Mouse (Mus musculus): ENCODE results near the gene Hist1h2ah. TPM values are rescaled to one million over a fixed set of nuclear protein-coding genes. Genes with fewer than 3 reads are reported as not detected.
A peak's percentile ranks its signal among the peaks of the same experiment; 100 is the strongest.

Gene Hist1h2ah
- total and polyA plus RNA-seq, 3 experiments, result 2.3 to 628 (median 8.1) TPM

DNA sequence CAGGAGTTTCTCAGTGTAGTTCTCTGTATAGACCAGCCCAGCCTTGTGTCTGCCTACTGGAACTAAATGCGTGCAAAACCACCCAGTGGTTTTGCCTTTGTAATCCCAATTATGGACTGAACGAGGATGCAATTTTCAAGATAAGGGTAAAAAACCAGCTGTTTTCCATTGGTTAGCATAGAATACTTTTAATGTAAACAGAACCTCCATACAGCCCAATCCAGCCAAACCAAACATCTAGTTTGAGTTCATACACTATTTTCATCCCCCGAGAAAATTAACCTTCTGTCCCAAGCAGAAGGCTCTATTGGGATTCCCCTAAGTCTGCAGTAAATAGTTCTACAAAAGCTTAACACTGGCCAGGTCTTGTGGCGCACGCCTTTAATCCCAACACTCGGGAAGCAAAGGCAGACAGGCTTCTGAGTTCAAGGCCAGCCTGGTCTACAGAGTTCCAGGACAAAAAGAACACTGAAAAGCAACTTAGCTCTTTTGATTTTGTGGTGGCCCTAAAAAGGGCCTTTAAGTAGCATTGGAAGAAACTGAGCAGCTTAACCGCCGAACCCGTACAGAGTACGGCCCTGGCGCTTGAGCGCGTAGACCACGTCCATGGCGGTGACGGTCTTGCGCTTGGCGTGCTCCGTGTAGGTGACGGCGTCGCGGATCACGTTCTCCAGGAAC lies 5.2 kb upstream of the Hist1h2ah start (continued):
- TF ChIP-seq ELF1 (IDR thresholded peaks at IDR 0.05; ENCODE audit: low read depth, low read length) (no peak), BHLHE40 (IDR thresholded peaks at IDR 0.05; ENCODE audit: low read depth, low read length) (no peak; the same call in 1 of the 2 replicates), EP300 (IDR thresholded peaks at IDR 0.05; ENCODE audit: low read length) (no peak), TCF12 (IDR thresholded peaks at IDR 0.05; ENCODE audit: low read depth, low read length) (0 out of 2 replicates have a peak, but pooled peaks have one; percentile 1), USF1 (IDR thresholded peaks at IDR 0.05; ENCODE audit: low read depth, low read length) (no peak), TBP (conservative IDR thresholded peaks at IDR 0.05; ENCODE audit: low read depth, low read length) (peak; percentile 87), ZC3H11A (IDR thresholded peaks at IDR 0.05; ENCODE audit: low read depth, low read length) (no peak), MXI1 (IDR thresholded peaks at IDR 0.05; ENCODE audit: low read depth, low read length) (peak; percentile 83; the same call in 1 of the 2 replicates), CHD2 (IDR thresholded peaks at IDR 0.05; ENCODE audit: low read length) (peak; percentile 79), ZKSCAN1 (IDR thresholded peaks at IDR 0.05; ENCODE audit: borderline replicate concordance, low read depth, low read length) (no peak), KAT2A (IDR thresholded peaks at IDR 0.05; ENCODE audit: insufficient replicate concordance, low read length) (0 out of 2 replicates have a peak, but pooled peaks have one; percentile 53), JUND (conservative IDR thresholded peaks at IDR 0.05; ENCODE audit: low read depth, low read length) (no peak; the same call in 1 of the 2 replicates), CTCF (conservative IDR thresholded peaks at IDR 0.05 in 1 of 2, IDR thresholded peaks at IDR 0.05 in 1 of 2; ENCODE audit: low read depth in 2 of 2, low read length in 2 of 2) (no peak), MAZ (IDR thresholded peaks at IDR 0.05; ENCODE audit: low read depth, low read length) (no peak), MAFK (IDR thresholded peaks at IDR 0.05; ENCODE audit: insufficient replicate concordance, low read length) (peak; percentile 54; the same call in 1 of the 2 replicates), RCOR1 (conservative IDR thresholded peaks at IDR 0.05; ENCODE audit: low read depth, low read length) (peak; percentile 32), HCFC1 (IDR thresholded peaks at IDR 0.05; ENCODE audit: low read depth, low read length) (peak; percentile 40), JUN (IDR thresholded peaks at IDR 0.05; ENCODE audit: insufficient read depth, low read depth, low read length) (no peak)

DNA sequence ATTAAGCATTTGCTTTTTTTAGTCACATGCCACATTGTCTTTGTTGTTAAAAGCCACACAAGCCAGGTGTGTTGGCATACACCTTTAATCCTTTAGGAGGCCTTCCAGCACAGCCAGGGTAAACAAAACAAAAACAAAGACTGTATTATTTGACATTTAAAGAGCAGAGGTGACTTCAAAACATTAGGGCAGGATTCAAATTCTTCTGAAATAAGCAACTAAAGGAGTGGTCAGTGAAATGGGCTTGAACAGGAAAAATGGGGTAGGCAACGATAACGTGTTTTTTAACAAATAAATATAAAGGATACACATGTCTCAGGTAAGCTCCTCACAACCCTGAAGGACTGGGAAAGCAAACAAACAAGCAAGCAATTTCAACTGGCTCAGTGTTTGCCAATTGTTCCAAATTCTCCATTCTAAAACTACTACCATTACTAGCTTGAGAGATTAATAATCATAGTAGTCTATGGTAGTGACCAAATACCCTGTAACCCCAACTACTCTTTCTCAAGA lies 4.6 kb upstream of the Hist1h2ah start:
- TF ChIP-seq CHD2 (IDR thresholded peaks at IDR 0.05; ENCODE audit: low read length) (no peak), PAX5 (IDR thresholded peaks at IDR 0.05; ENCODE audit: low read length) (no peak), JUN (IDR thresholded peaks at IDR 0.05; ENCODE audit: insufficient read depth, low read depth, low read length) (no peak), SMC3 (IDR thresholded peaks at IDR 0.05; ENCODE audit: low read depth, low read length) (no peak), MXI1 (IDR thresholded peaks at IDR 0.05; ENCODE audit: low read depth, low read length) (peak; percentile 1; the same call in 1 of the 2 replicates), TCF12 (IDR thresholded peaks at IDR 0.05; ENCODE audit: low read depth, low read length) (0 out of 2 replicates have a peak, but pooled peaks have one; percentile 6), GABPA (IDR thresholded peaks at IDR 0.05; ENCODE audit: insufficient replicate concordance, low read depth, low read length) (no peak), MYC (IDR thresholded peaks at IDR 0.05; ENCODE audit: low read depth, low read length) (0 out of 2 replicates have a peak, but pooled peaks have one; percentile 19), ZNF384 (IDR thresholded peaks at IDR 0.05; ENCODE audit: low read depth, low read length) (no peak), TBP (conservative IDR thresholded peaks at IDR 0.05; ENCODE audit: low read depth, low read length) (no peak)
- Histone ChIP-seq H3K27ac (ENCODE audit: insufficient read depth, low read depth) (peak overlapping the region; percentile 96), H3K9ac (ENCODE audit: insufficient read depth, low read depth) (peak overlapping the region; percentile 81), H3K9me3 (replicated peaks; ENCODE audit: low read length) (no peaks in the 10 kb centered on the region), H3K36me3 (replicated peaks in 1 of 2; ENCODE audit: control insufficient read depth in 1 of 2, insufficient read depth in 1 of 2, low read length in 1 of 2) (no peaks in the 10 kb centered on the region), H3K4me2 (ENCODE audit: insufficient read depth, low read depth, poor library complexity, severe bottlenecking) (peak overlapping the region; percentile 96), H3K27me3 (replicated peaks) (no peaks in the 10 kb centered on the region), H3K4me3 (replicated peaks in 1 of 3; ENCODE audit: low read depth in 2 of 3, low read length in 2 of 3, poor library complexity in 1 of 3) (peak overlapping the region; percentile 36 to 67 (median 41)), H3K4me1 (ENCODE audit: control insufficient read depth in 1 of 2, insufficient read depth in 2 of 2) (peaks cover 0 to 31% of the 10 kb centered on the region in 2 experiments; a peak in 2 of 4 replicates), H3K79me2 (replicated peaks; ENCODE audit: control insufficient read depth, extremely low read depth, insufficient read depth, poor library complexity, severe bottlenecking) (no peaks in the 10 kb centered on the region)
- dilution Hi-C loops (cut with MboI; ENCODE audit: extremely low pct_ligation_motif_present, extremely low pct_unique_long_range_greater_than_20kb, low sequenced_read_pairs), result no loop called here
- peak; percentile 45 for DNase-seq (ENCODE audit: extremely low read depth)
- in situ Hi-C loops (cut with MboI; ENCODE audit: low pct_ligation_motif_present, low pct_unique_long_range_greater_than_20kb, low sequenced_read_pairs), result loop anchor here (10.0 to 25.0 kb wide), 4 partner anchors 295 to 1722 kb away; partner anchors contain the start of genes Abt1, Hist1h1a, Hist1h2ab and Hist1h3a
